Mouse (Mus musculus): ENCODE measurements at regions not wholly inside any gene's neighbourhood (a gene's known extent, or its start where the extent isn't known, plus 50 kb on each side); places are given as distances from the start of the nearest gene placed in this dataset.

GRCm38 (mm10) chr5:119312808-119313207, 357.7 kb upstream of the Tbx3 start:
- no peak for TF ChIP-seq GATA1 (IDR thresholded peaks at IDR 0.05; ENCODE audit: low read length)
- TF ChIP-seq TAL1 (IDR thresholded peaks at IDR 0.05; ENCODE audit: low read length), result no peak
